Mouse (Mus musculus): ENCODE data around the gene Gm21304. TPM values are rescaled to one million over a fixed set of nuclear protein-coding genes. Genes with fewer than 3 reads are reported as not detected.

The Gm21304 gene
- polyA plus RNA-seq (2017; shearing (Covaris generic)): not detected

DNA sequence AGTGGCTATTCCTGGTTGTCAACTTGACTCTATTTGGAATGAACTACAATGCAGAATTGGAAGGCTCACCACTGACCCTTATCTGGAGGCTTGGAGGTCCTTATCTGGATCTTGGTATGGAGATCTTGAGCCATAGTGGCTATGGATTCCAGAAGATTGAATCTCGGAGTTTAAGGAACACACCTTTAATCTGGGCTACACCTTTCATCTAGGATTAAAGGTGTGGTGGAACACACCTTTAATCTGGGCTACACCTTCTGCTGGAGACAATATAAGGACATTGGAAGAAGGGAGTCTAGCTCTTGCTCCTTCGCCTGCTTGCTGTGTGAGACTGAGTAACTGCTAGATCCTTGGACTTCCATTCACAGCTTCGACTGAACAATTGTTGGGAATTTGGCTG lies at the start of gene Gm21304:
Gm21304 (plus strand) TSS at position 301 of the 400 bp plus-strand sequence.

DNA sequence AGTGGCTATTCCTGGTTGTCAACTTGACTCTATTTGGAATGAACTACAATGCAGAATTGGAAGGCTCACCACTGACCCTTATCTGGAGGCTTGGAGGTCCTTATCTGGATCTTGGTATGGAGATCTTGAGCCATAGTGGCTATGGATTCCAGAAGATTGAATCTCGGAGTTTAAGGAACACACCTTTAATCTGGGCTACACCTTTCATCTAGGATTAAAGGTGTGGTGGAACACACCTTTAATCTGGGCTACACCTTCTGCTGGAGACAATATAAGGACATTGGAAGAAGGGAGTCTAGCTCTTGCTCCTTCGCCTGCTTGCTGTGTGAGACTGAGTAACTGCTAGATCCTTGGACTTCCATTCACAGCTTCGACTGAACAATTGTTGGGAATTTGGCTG lies 25.6 kb upstream of the Gm21304 start, which contains the start of gene Gm21293:
Gm21293 (plus strand) TSS at position 301 of the 400 bp plus-strand sequence.

DNA sequence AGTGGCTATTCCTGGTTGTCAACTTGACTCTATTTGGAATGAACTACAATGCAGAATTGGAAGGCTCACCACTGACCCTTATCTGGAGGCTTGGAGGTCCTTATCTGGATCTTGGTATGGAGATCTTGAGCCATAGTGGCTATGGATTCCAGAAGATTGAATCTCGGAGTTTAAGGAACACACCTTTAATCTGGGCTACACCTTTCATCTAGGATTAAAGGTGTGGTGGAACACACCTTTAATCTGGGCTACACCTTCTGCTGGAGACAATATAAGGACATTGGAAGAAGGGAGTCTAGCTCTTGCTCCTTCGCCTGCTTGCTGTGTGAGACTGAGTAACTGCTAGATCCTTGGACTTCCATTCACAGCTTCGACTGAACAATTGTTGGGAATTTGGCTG lies 17.1 kb upstream of the Gm21304 start, which contains the start of gene Gm6763:
Gm6763 (plus strand) TSS at position 301 of the 400 bp plus-strand sequence.

DNA sequence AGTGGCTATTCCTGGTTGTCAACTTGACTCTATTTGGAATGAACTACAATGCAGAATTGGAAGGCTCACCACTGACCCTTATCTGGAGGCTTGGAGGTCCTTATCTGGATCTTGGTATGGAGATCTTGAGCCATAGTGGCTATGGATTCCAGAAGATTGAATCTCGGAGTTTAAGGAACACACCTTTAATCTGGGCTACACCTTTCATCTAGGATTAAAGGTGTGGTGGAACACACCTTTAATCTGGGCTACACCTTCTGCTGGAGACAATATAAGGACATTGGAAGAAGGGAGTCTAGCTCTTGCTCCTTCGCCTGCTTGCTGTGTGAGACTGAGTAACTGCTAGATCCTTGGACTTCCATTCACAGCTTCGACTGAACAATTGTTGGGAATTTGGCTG lies 8.6 kb upstream of the Gm21304 start, which contains the start of gene Gm8764:
Gm8764 (plus strand) TSS at position 301 of the 400 bp plus-strand sequence.

DNA sequence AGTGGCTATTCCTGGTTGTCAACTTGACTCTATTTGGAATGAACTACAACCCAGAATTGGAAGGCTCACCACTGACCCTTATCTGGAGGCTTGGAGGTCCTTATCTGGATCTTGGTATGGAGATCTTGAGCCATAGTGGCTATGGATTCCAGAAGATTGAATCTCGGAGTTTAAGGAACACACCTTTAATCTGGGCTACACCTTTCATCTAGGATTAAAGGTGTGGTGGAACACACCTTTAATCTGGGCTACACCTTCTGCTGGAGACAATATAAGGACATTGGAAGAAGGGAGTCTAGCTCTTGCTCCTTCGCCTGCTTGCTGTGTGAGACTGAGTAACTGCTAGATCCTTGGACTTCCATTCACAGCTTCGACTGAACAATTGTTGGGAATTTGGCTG lies 8.4 kb downstream of the Gm21304 start, which contains the start of gene Gm21312:
Gm21312 (plus strand) TSS at position 301 of the 400 bp plus-strand sequence.

DNA sequence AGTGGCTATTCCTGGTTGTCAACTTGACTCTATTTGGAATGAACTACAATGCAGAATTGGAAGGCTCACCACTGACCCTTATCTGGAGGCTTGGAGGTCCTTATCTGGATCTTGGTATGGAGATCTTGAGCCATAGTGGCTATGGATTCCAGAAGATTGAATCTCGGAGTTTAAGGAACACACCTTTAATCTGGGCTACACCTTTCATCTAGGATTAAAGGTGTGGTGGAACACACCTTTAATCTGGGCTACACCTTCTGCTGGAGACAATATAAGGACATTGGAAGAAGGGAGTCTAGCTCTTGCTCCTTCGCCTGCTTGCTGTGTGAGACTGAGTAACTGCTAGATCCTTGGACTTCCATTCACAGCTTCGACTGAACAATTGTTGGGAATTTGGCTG lies 16.9 kb downstream of the Gm21304 start, which contains the start of gene Gm20765:
Gm20765 (plus strand) TSS at position 301 of the 400 bp plus-strand sequence.

DNA sequence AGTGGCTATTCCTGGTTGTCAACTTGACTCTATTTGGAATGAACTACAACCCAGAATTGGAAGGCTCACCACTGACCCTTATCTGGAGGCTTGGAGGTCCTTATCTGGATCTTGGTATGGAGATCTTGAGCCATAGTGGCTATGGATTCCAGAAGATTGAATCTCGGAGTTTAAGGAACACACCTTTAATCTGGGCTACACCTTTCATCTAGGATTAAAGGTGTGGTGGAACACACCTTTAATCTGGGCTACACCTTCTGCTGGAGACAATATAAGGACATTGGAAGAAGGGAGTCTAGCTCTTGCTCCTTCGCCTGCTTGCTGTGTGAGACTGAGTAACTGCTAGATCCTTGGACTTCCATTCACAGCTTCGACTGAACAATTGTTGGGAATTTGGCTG lies 25.4 kb downstream of the Gm21304 start, which contains the start of gene Gm4340:
Gm4340 (plus strand) TSS at position 301 of the 400 bp plus-strand sequence.

Other genes starting within 250 kb of the Gm21304 start
- gene Gm21293, start 25.5 kb upstream of the Gm21304 start, polyA plus RNA-seq (2017; shearing (Covaris generic)): not detected
- not detected for gene Gm6763, start 17.0 kb upstream of the Gm21304 start, polyA plus RNA-seq (2017; shearing (Covaris generic))
- not detected for gene Gm8764, start 8.5 kb upstream of the Gm21304 start, polyA plus RNA-seq (2017; shearing (Covaris generic))
- not detected for gene Gm21312, start 8.5 kb downstream of the Gm21304 start, polyA plus RNA-seq (2017; shearing (Covaris generic))
- gene Gm20765, start 17.0 kb downstream of the Gm21304 start, polyA plus RNA-seq (2017; shearing (Covaris generic)): not detected
- gene Gm4340, start 25.5 kb downstream of the Gm21304 start, polyA plus RNA-seq (2017; shearing (Covaris generic)): not detected